ENCODE assay signal across 9 mouse cellular contexts in the genomic region with DNA sequence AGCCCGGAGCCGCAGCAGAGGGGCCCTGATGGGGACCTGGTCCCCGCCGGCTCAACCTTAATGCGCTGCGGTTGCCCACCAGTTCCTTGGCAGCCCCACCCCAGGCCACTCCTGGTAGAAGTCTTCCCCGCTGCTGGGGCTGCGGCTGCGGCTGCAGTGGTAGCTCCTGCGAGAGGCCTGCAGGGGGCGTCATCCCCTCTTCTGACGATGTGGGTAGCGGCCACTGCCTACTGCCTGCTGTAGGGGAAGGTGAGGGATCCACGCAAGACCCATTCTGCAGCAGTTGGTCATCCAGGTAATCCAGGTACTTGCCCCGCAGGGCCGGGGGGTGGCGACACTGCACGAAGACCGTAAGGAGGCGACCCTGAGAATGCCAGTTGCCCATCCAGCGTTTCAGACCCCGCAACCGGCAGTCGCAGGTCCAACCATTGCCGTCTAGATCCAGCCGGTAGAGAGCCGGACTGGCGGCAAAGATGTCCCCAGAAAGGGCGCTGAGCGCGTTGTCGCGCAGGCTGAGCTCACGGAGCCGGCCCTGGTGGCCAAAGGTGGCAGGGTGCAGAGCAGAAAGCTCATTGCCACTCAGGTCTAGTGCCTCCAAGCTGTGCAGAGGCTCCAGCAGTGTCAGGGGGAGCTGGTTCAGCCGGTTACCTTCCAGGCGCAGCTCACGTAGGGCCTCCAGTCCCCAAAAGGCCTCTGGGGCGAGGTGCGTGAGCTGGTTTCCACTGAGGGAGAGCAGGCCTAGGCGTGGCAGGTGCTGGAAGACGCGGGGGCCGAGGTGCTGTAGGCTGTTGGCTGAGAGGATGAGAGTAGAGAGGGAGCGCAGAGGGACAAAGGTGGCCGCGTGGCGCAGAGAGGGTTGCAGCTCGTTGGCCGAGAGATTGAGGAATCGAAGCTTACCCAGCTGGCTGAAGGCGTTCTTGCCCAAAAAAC. TPM values are rescaled to one million over a fixed set of nuclear protein-coding genes. Genes with fewer than 3 reads are reported as not detected.
DNase-seq lines count a peak whose midpoint lies in the region; ATAC-seq and TF ChIP-seq lines count a peak whose summit lies in the region.
"Had no signal": no experiment of that assay in that cellular context is flagged by ENCODE, and none has a peak within 500 bp of the region (broad histone marks: within the 10 kb centered on the region; RNA-seq: fewer than 3 reads in every experiment).

No protein-coding gene starts in this region.

- peaks cover 48% of the 10 kb centered on the region for H3K27me3 ChIP-seq in heart, embryonic 11.5 days (ENCODE audit: control insufficient read depth, insufficient read depth, low read length)
- peaks cover 44% of the 10 kb centered on the region for H3K27me3 ChIP-seq in lung, embryonic 15.5 days

- peak in 1 of 2 experiments; percentile 58 for DNase-seq in layer of hippocampus, adult 2 months (ENCODE audit: low spot score in 2 of 2)
- no peak for DNase-seq in layer of hippocampus, adult 9-11 months
- DNase-seq in embryo, embryonic 11 days, result peak; percentile 73
- DNase-seq in kidney, postnatal 14 days, result peak; percentile 73
- peak; percentile 71 for DNase-seq in retina, embryonic 14.5 days (ENCODE audit: low spot score)

- peak; percentile 58 for TF ChIP-seq CTCF in layer of hippocampus, adult 2 months (conservative IDR thresholded peaks at IDR 0.05)

- H3K9ac ChIP-seq in heart, embryonic 11.5 days (ENCODE audit: low read depth, low read length), result peak overlapping the region; percentile 76
- H3K9ac ChIP-seq in lung, embryonic 15.5 days, result peak overlapping the region; percentile 76

- peak overlapping the region; percentile 68 for H3K4me3 ChIP-seq in layer of hippocampus, adult 2 months
- H3K4me3 ChIP-seq in heart, embryonic 11.5 days (ENCODE audit: low read depth, low read length), result peak overlapping the region; percentile 59
- peak overlapping the region; percentile 63 for H3K4me3 ChIP-seq in lung, embryonic 15.5 days

- 5% methylated on average over 52 of the region's 52 CpGs for WGBS in heart, embryonic 11.5 days (ENCODE audit: insufficient replicate concordance)
- WGBS in lung, embryonic 15.5 days, result 1% methylated on average over 52 of the region's 52 CpGs

- H3K36me3 ChIP-seq in heart, embryonic 11.5 days (ENCODE audit: control insufficient read depth, insufficient read depth, low read length), result no peaks in the 10 kb centered on the region
- no peaks in the 10 kb centered on the region for H3K36me3 ChIP-seq in lung, embryonic 15.5 days

- no peaks in the 10 kb centered on the region for H3K9me3 ChIP-seq in heart, embryonic 11.5 days (replicated peaks; ENCODE audit: control insufficient read depth, low read length)
- no peaks in the 10 kb centered on the region for H3K9me3 ChIP-seq in lung, embryonic 15.5 days

- peak overlapping the region; percentile 87 for H3K4me2 ChIP-seq in heart, embryonic 11.5 days
- H3K4me2 ChIP-seq in lung, embryonic 15.5 days, result peak overlapping the region; percentile 91

- peak; percentile 9; the same call in 1 of the 2 replicates for ATAC-seq in heart, embryonic 11.5 days (replicated peaks; ENCODE audit: insufficient number of reproducible peaks, low FRiP score, low TSS enrichment)
- peak; percentile 20 for ATAC-seq in lung, embryonic 15.5 days (ENCODE audit: borderline replicate concordance, extremely low read depth, low FRiP score, low TSS enrichment)
- no peak for ATAC-seq in activated CD4-positive, CD25-positive, alpha-beta regulatory T cell, adult 4 months

- peaks cover 22% of the 10 kb centered on the region for H3K4me1 ChIP-seq in heart, embryonic 11.5 days (ENCODE audit: control insufficient read depth, insufficient read depth, low read length)
- H3K4me1 ChIP-seq in lung, embryonic 15.5 days, result peaks cover 60% of the 10 kb centered on the region

- H3K27ac ChIP-seq in layer of hippocampus, adult 2 months, result peak overlapping the region; percentile 91
- no peak overlapping the region for H3K27ac ChIP-seq in heart, embryonic 11.5 days (ENCODE audit: low read depth, low read length)
- peak overlapping the region; percentile 98 for H3K27ac ChIP-seq in lung, embryonic 15.5 days
- H3K27ac ChIP-seq: macrophage had no signal

RNA-seq across cellular contexts. Expression of gene Tril, which starts 1.6 kb away (rescaled TPM):
- total RNA-seq in layer of hippocampus, adult 2 months (2021), result 10 to 100 TPM; 32.2 to 35.7 TPM
- 5.3 and 5.5 TPM in 2 replicates for polyA plus RNA-seq in heart, embryonic 11.5 days (2014; fragmentation: Nextera tagmentation; extraction: Ambion mirVana)
- polyA plus RNA-seq in lung, embryonic 15.5 days (2015; fragmentation: Nextera tagmentation; extraction: Ambion mirVana), result 48.4 and 50.7 TPM in 2 replicates
- polyA plus RNA-seq in activated CD4-positive, CD25-positive, alpha-beta regulatory T cell, adult 4 months (2017; shearing (Covaris generic)), result not detected
- polyA plus RNA-seq: macrophage had no signal
